Mouse (Mus musculus): ENCODE data around the gene Tnfrsf8.

Gene Tnfrsf8

GRCm38 (mm10) chr4:145233487-145234228 is 81.3 kb downstream of the Tnfrsf8 start:
- intact Hi-C loops (cut with DNase I): no loop called here

GRCm38 (mm10) chr4:145231732-145232131 is 83.2 kb downstream of the Tnfrsf8 start:
- intact Hi-C loops (cut with DNase I): no loop called here

- intact Hi-C loops (cut with DNase I): no loop called here
Observed at GRCm38 (mm10) chr4:145230647-145231046, 84.3 kb downstream of the Tnfrsf8 start.

GRCm38 (mm10) chr4:145229524-145230163 is 85.3 kb downstream of the Tnfrsf8 start:
- intact Hi-C loops (cut with DNase I): no loop called here

- intact Hi-C loops (cut with DNase I): no loop called here
Observed at GRCm38 (mm10) chr4:145229051-145229450, 85.9 kb downstream of the Tnfrsf8 start.

- intact Hi-C loops (cut with DNase I): no loop called here
Observed at GRCm38 (mm10) chr4:145224613-145225012, 90.4 kb downstream of the Tnfrsf8 start.

- intact Hi-C loops (cut with DNase I): no loop called here
Observed at GRCm38 (mm10) chr4:145222064-145222463, 92.9 kb downstream of the Tnfrsf8 start.

GRCm38 (mm10) chr4:145221379-145221778 is 93.6 kb downstream of the Tnfrsf8 start:
- intact Hi-C loops (cut with DNase I): no loop called here

GRCm38 (mm10) chr4:145220001-145220400 is 95.0 kb downstream of the Tnfrsf8 start:
- intact Hi-C loops (cut with DNase I): no loop called here

GRCm38 (mm10) chr4:145219240-145219985 is 95.6 kb downstream of the Tnfrsf8 start:
- intact Hi-C loops (cut with DNase I): loop anchor here (5.0 kb wide), 1 partner anchor 33 kb away; no protein-coding TSS in a partner anchor

GRCm38 (mm10) chr4:145217837-145218236 is 97.1 kb downstream of the Tnfrsf8 start:
- intact Hi-C loops (cut with DNase I): loop anchor here (5.0 kb wide), 1 partner anchor 34 kb away; no protein-coding TSS in a partner anchor

Measured in adrenal gland (tissue).